Mouse (Mus musculus) embryonic fibroblast, embryonic 13.5 days (primary cell): ENCODE measurements around the gene Slc37a1.

Source experiments
- CTCF ChIP-seq: IDR thresholded peaks from 2 replicates; pipeline ENCODE4 v1.5.1; 2011; ENCODE audit warnings: mild to moderate bottlenecking, control low read depth, low read length, moderate library complexity, borderline replicate concordance; ENCODE audit not compliant: insufficient read depth
- POLR2A ChIP-seq: IDR thresholded peaks from 2 replicates; pipeline ENCODE4 v1.6.1; 2011; ENCODE audit warnings: low read depth, mild to moderate bottlenecking, control low read depth, low read length, moderate library complexity

DNA sequence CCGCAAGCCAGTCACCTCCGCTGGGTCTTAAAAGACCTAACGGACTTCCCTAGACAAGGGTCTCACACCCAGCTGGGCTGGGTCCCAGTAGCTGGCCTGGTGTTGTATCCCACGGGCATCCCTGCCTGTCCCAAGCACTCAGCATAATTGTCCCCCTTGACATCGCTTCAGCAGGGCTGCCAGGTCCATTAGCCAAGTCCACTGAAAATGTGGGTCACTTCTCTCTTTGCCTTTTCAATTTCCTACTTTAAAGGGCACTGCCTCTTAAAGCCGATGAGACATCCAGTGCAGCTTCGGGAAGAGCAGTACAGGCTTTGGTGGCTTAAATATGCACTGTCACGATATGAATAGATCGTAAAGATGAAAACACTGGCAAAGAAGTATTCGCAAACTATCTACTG, 91.8 kb downstream of the Slc37a1 start:
- no peak for TF ChIP-seq POLR2A
- no peak for TF ChIP-seq CTCF
